Mouse (Mus musculus) E14TG2a.4 (cell line): ENCODE results near the gene Marc1.

Experiments
- CTCF ChIP-seq: conservative IDR thresholded peaks from 2 replicates; pipeline ENCODE4 v1.5.1; 2014; ENCODE audit warnings: low read length
- NANOG ChIP-seq: IDR thresholded peaks from 2 replicates; pipeline ENCODE4 v1.6.1; 2014; ENCODE audit warnings: borderline replicate concordance, low read length, mixed read lengths
- POU5F1 ChIP-seq: IDR thresholded peaks from 2 replicates; pipeline ENCODE4 v1.6.1; 2014; ENCODE audit warnings: low read length, borderline replicate concordance

DNA sequence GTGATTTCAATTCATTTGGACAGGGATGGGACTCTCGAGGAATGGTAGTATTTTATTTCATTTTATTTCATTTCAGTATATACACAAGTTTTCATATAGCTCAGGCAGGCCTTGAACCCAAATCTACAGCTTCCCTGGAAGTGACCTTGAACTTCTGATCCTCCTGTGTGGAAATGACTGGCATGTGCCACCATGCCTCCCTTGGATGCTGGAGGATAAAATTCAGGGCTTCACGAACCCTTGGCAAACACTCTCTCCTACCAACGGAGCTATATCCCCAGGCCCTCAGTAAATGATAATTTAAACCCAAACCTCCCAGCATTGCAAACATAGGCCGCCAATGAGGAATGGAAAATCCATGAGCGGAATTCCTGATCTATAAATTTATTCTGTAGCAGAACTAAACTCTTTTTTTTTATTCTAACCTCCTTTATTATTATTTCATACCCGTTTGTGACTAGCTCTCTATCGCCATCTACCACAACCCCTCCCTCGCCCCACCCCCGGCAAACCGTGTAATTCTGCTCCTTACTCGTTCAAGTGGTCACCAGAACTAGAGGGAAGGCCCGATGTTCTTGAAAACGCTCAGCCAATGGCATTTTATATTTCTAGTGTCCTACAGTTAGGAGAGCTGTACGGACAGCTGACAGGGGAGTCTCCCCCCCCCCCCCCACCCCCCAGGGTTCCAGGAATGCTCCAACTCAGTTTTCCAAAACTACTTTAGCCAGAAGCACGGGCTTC is 33.4 kb upstream of the Marc1 start:
- TF ChIP-seq CTCF (no peak), POU5F1 (no peak), NANOG (no peak)
